Mouse (Mus musculus) inflammation-experienced regulatory T-cells, adult 16 weeks (primary cell): Measurements from ENCODE around the gene Grxcr1. TPM values are rescaled to one million over a fixed set of nuclear protein-coding genes. Genes with fewer than 3 reads are reported as not detected.

Source experiments
- polyA plus RNA-seq: library from polyadenylated mRNA; unstranded; fragments of 100-300 nt; shearing (Covaris generic); gene quantifications from one replicate; pipeline ENCODE4 v1.2.1, GENCODE M21; 2017

Gene Grxcr1
- polyA plus RNA-seq, result not detected

GRCm38 (mm10) chr5:68031744-68032143, at the start of gene Grxcr1:
TSS of gene Grxcr1 (plus strand) at chr5:68031835.

Other genes starting within 250 kb of the Grxcr1 start
- gene Atp8a1, start 184.4 kb upstream of the Grxcr1 start, polyA plus RNA-seq, result 15.0 TPM
- not detected for gene Gm5108, start 90.2 kb upstream of the Grxcr1 start, polyA plus RNA-seq
- not detected for gene Gm21905, start 85.4 kb upstream of the Grxcr1 start, polyA plus RNA-seq